Mouse (Mus musculus) liver, postnatal 0 days (tissue): ENCODE measurements around the gene Ly6g6f. TPM values are rescaled to one million over a fixed set of nuclear protein-coding genes. Genes with fewer than 3 reads are reported as not detected.
"Not testable (repeated sequence)": the region's sequence is repeated elsewhere in the genome, so short reads cannot be mapped to it uniquely, and the experiment has no call there.

Experiments used
- ATAC-seq: fragments of 200-750 bp; cut with Nextera tagmentation; 2 replicates; pipeline ENCODE4 v1.8.0; 2017; ENCODE audit warnings: mild to moderate bottlenecking, moderate library complexity
- DNase-seq: peaks from one replicate; pipeline ENCODE4 v3.0.0-alpha.2; 2016
- H3K27ac ChIP-seq: fragments of 300-500 bp; sonication (generic); 2 replicates; pipeline ENCODE4 v1.5.1; 2014; ENCODE audit warnings: antibody characterized with exemption, moderate library complexity, mild to moderate bottlenecking, low read depth
- H3K27me3 ChIP-seq: fragments of 300-500 bp; sonication (generic); 2 replicates; pipeline ENCODE4 v1.6.1; 2014; ENCODE audit warnings: low read length, control low read depth, mixed read lengths; ENCODE audit not compliant: insufficient read depth
- H3K36me3 ChIP-seq: fragments of 300-500 bp; sonication (generic); replicated peaks from 2 replicates; pipeline ENCODE4 v1.6.1; 2014; ENCODE audit warnings: mild to moderate bottlenecking, control low read depth, low read length, moderate library complexity, mixed read lengths; ENCODE audit not compliant: insufficient read depth
- H3K4me1 ChIP-seq: fragments of 300-500 bp; sonication (generic); 2 replicates; pipeline ENCODE4 v1.6.1; 2014; ENCODE audit warnings: antibody characterized with exemption, mild to moderate bottlenecking, control low read depth; ENCODE audit not compliant: insufficient read depth
- H3K4me2 ChIP-seq: fragments of 300-500 bp; sonication (generic); 2 replicates; pipeline ENCODE4 v1.6.1; 2014; ENCODE audit warnings: low read depth, mild to moderate bottlenecking, low read length, moderate library complexity, mixed read lengths
- H3K4me3 ChIP-seq: fragments of 300-500 bp; sonication (generic); 2 replicates; pipeline ENCODE4 v1.5.1; 2014; ENCODE audit warnings: low read depth, low read length
- H3K9ac ChIP-seq: fragments of 300-500 bp; sonication (generic); replicated peaks from 2 replicates; pipeline ENCODE4 v1.6.1; 2014; ENCODE audit warnings: mild to moderate bottlenecking, moderate library complexity
- H3K9me3 ChIP-seq: fragments of 300-500 bp; sonication (generic); 2 replicates; pipeline ENCODE4 v1.6.1; 2016; ENCODE audit warnings: mild to moderate bottlenecking, control low read depth, low read length, mixed read lengths
- CTCF ChIP-seq: sonication (generic); IDR thresholded peaks from 2 replicates; pipeline ENCODE4 v1.5.1; 2016; ENCODE audit warnings: antibody characterized with exemption, low read depth
- EP300 ChIP-seq: IDR thresholded peaks from 2 replicates; pipeline ENCODE4 v1.6.1; 2016; ENCODE audit warnings: antibody characterized with exemption, low read depth, mild to moderate bottlenecking
- whole genome bisulfite sequencing: fragments of 180-500 bp; shearing (Covaris S2); extraction: QIAGEN DNeasy Blood & Tissue Kit; methylation state at CpG from one replicate; pipeline ENCODE4 v1.1.7; 2014; ENCODE audit not compliant: insufficient replicate concordance; 5-methylcytosine and 5-hydroxymethylcytosine counted together
- polyA plus RNA-seq: library from polyadenylated mRNA; unstranded; fragments of >200 nt; fragmentation: Nextera tagmentation; extraction: Ambion mirVana; gene quantifications from 2 replicates; pipeline ENCODE4 v1.2.1, GENCODE M21; 2015

Gene Ly6g6f
- polyA plus RNA-seq, 1 experiment from 2014 or later = 5.3 TPM

GRCm38 (mm10) chr17:35039121-35039873 is 46.1 kb downstream of the Ly6g6f start:
- DNase-seq (no peak), ATAC-seq (no peak)
- Histone ChIP-seq H3K27me3 (no peaks in the 10 kb centered on the region), H3K4me2 (no peak overlapping the region), H3K9ac (no peak overlapping the region), H3K9me3 (no peaks in the 10 kb centered on the region), H3K27ac (no peak overlapping the region), H3K36me3 (no peaks in the 10 kb centered on the region), H3K4me3 (no peak overlapping the region), H3K4me1 (peaks cover 12% of the 10 kb centered on the region)
- 84% methylated on average over 11 of the region's 11 CpGs for WGBS
- no peak for TF ChIP-seq EP300
- no peak for TF ChIP-seq CTCF

GRCm38 (mm10) chr17:35034896-35035295 is 50.5 kb downstream of the Ly6g6f start:
- no peak for DNase-seq
- no peak for ATAC-seq
- Histone ChIP-seq H3K4me3 (no peak overlapping the region), H3K9ac (no peak overlapping the region), H3K36me3 (no peaks in the 10 kb centered on the region), H3K4me1 (peaks cover 7% of the 10 kb centered on the region), H3K9me3 (no peaks in the 10 kb centered on the region), H3K27me3 (no peaks in the 10 kb centered on the region), H3K4me2 (no peak overlapping the region), H3K27ac (no peak overlapping the region)
- WGBS = 53% methylated on average over 6 of the region's 6 CpGs
- TF ChIP-seq EP300 (no peak), CTCF (no peak)

- not testable (repeated sequence) for H3K36me3 ChIP-seq
- 46% methylated on average over 1 of the region's 1 CpGs for WGBS
Measured at GRCm38 (mm10) chr17:35033703-35034102, 51.7 kb downstream of the Ly6g6f start.

GRCm38 (mm10) chr17:35032323-35032870 is 53.0 kb downstream of the Ly6g6f start:
- WGBS = 65% methylated on average over 8 of the region's 8 CpGs
- Histone ChIP-seq H3K4me1 (peaks cover 14% of the 10 kb centered on the region), H3K27me3 (no peaks in the 10 kb centered on the region), H3K4me3 (no peak overlapping the region), H3K27ac (no peak overlapping the region), H3K4me2 (no peak overlapping the region), H3K9me3 (no peaks in the 10 kb centered on the region), H3K9ac (no peak overlapping the region), H3K36me3 (no peaks in the 10 kb centered on the region)
- TF ChIP-seq EP300 = no peak
- peak; percentile 46 for TF ChIP-seq CTCF
- DNase-seq (peak; percentile 20), ATAC-seq (no peak)

More at GRCm38 (mm10) chr17:35033703-35034102, 51.7 kb downstream of the Ly6g6f start:
- H3K27me3 ChIP-seq, ATAC-seq, H3K9me3 ChIP-seq, H3K27ac ChIP-seq, H3K9ac ChIP-seq, H3K4me2 ChIP-seq, DNase-seq, H3K4me3 ChIP-seq: not testable (repeated sequence)
- peaks cover 14% of the 10 kb centered on the region for H3K4me1 ChIP-seq

- Histone ChIP-seq H3K4me2 (no peak overlapping the region), H3K27me3 (no peaks in the 10 kb centered on the region), H3K27ac (no peak overlapping the region), H3K36me3 (no peaks in the 10 kb centered on the region), H3K4me1 (peaks cover 14% of the 10 kb centered on the region), H3K4me3 (no peak overlapping the region), H3K9me3 (no peaks in the 10 kb centered on the region), H3K9ac (no peak overlapping the region)
- ATAC-seq (no peak), DNase-seq (peak; percentile 18)
- no peak for TF ChIP-seq CTCF
- no peak for TF ChIP-seq EP300
- 78% methylated on average over 7 of the region's 7 CpGs for WGBS
Measured at GRCm38 (mm10) chr17:35031880-35032279, 53.5 kb downstream of the Ly6g6f start.

GRCm38 (mm10) chr17:35031272-35031671 is 54.1 kb downstream of the Ly6g6f start:
- H3K27ac ChIP-seq = no peak overlapping the region
- no peak overlapping the region for H3K4me2 ChIP-seq
- peaks cover 14% of the 10 kb centered on the region for H3K4me1 ChIP-seq
- no peaks in the 10 kb centered on the region for H3K36me3 ChIP-seq
- WGBS = 91% methylated on average over 11 of the region's 11 CpGs
- TF ChIP-seq EP300 (no peak), CTCF (no peak)
- ATAC-seq (no peak), DNase-seq (peak; percentile 14)
- H3K4me3 ChIP-seq = no peak overlapping the region
- no peaks in the 10 kb centered on the region for H3K27me3 ChIP-seq
- no peak overlapping the region for H3K9ac ChIP-seq
- no peaks in the 10 kb centered on the region for H3K9me3 ChIP-seq

Other genes with a start within 250 kb of the Ly6g6f start
- 12.6 and 13.1 TPM in 2 replicates for gene Stk19, start 248.7 kb downstream of the Ly6g6f start, polyA plus RNA-seq
- gene Dxo, start 248.6 kb downstream of the Ly6g6f start, polyA plus RNA-seq = 17.6 and 19.2 TPM in 2 replicates
- gene Skiv2l, start 235.4 kb downstream of the Ly6g6f start, polyA plus RNA-seq = 14.1 and 15.4 TPM in 2 replicates
- gene Nelfe, start 235.2 kb downstream of the Ly6g6f start, polyA plus RNA-seq = 26.1 and 26.5 TPM in 2 replicates
- gene Cfb, start 223.1 kb downstream of the Ly6g6f start, polyA plus RNA-seq = 744 and 847 TPM in 2 replicates
- gene Zbtb12, start 206.1 kb downstream of the Ly6g6f start, polyA plus RNA-seq = 0.33 and 0.46 TPM in 2 replicates
- 0.25 TPM in 1 of 2 replicates, not detected in the other for gene Gm20547, start 203.6 kb downstream of the Ly6g6f start, polyA plus RNA-seq
- gene C2, start 187.3 kb downstream of the Ly6g6f start, polyA plus RNA-seq = 35.7 and 37.3 TPM in 2 replicates
- 11.1 TPM in 2 replicates for gene Ehmt2, start 187.1 kb downstream of the Ly6g6f start, polyA plus RNA-seq
- 3.5 and 3.6 TPM in 2 replicates for gene Slc44a4, start 171.1 kb downstream of the Ly6g6f start, polyA plus RNA-seq
- 35.6 and 40.3 TPM in 2 replicates for gene Neu1, start 154.4 kb downstream of the Ly6g6f start, polyA plus RNA-seq
- gene Hspa1b, start 126.4 kb downstream of the Ly6g6f start, polyA plus RNA-seq = 0.06 and 0.12 TPM in 2 replicates
- 0.28 TPM in 1 of 2 replicates, not detected in the other for gene Gm20481, start 115.7 kb downstream of the Ly6g6f start, polyA plus RNA-seq
- 0.46 and 0.59 TPM in 2 replicates for gene Hspa1a, start 113.5 kb downstream of the Ly6g6f start, polyA plus RNA-seq
- gene Hspa1l, start 112.9 kb downstream of the Ly6g6f start, polyA plus RNA-seq = 0.18 TPM in 1 of 2 replicates, not detected in the other
- 69.8 and 76.7 TPM in 2 replicates for gene Lsm2, start 103.7 kb downstream of the Ly6g6f start, polyA plus RNA-seq
- gene Vars, start 84.6 kb downstream of the Ly6g6f start, polyA plus RNA-seq = 38.0 and 43.8 TPM in 2 replicates
- gene Vwa7, start 69.0 kb downstream of the Ly6g6f start, polyA plus RNA-seq = 0.09 and 0.12 TPM in 2 replicates
- 3.3 and 4.1 TPM in 2 replicates for gene Sapcd1, start 57.6 kb downstream of the Ly6g6f start, polyA plus RNA-seq
- gene Msh5, start 38.9 kb downstream of the Ly6g6f start, polyA plus RNA-seq = 3.8 and 4.2 TPM in 2 replicates
- 98.6 and 102 TPM in 2 replicates for gene Clic1, start 35.6 kb downstream of the Ly6g6f start, polyA plus RNA-seq
- gene Ddah2, start 26.6 kb downstream of the Ly6g6f start, polyA plus RNA-seq = 15.8 and 17.2 TPM in 2 replicates
- 0.32 and 0.49 TPM in 2 replicates for gene Ly6g6c, start 20.2 kb downstream of the Ly6g6f start, polyA plus RNA-seq
- gene Mpig6b, start 19.4 kb downstream of the Ly6g6f start, polyA plus RNA-seq = 6.5 and 7.1 TPM in 2 replicates
- gene Ly6g6e, start 8.7 kb downstream of the Ly6g6f start, polyA plus RNA-seq = 0.19 TPM in 1 of 2 replicates, not detected in the other
- gene Ly6g6d, start 7.5 kb downstream of the Ly6g6f start, polyA plus RNA-seq = 0.54 and 0.60 TPM in 2 replicates
- 47.3 and 49.3 TPM in 2 replicates for gene Abhd16a, start 3.7 kb upstream of the Ly6g6f start, polyA plus RNA-seq
- gene Ly6g5c, start 22.7 kb upstream of the Ly6g6f start, polyA plus RNA-seq = not detected in 2 replicates
- 0.32 and 0.67 TPM in 2 replicates for gene Ly6g5b, start 29.8 kb upstream of the Ly6g6f start, polyA plus RNA-seq
- 8.1 and 9.6 TPM in 2 replicates for gene Gpank1, start 35.8 kb upstream of the Ly6g6f start, polyA plus RNA-seq
- 120 and 131 TPM in 2 replicates for gene Csnk2b, start 36.4 kb upstream of the Ly6g6f start, polyA plus RNA-seq
- 4.4 and 4.8 TPM in 2 replicates for gene D17H6S53E, start 40.8 kb upstream of the Ly6g6f start, polyA plus RNA-seq
- 1,209 and 1,216 TPM in 2 replicates for gene Apom, start 46.4 kb upstream of the Ly6g6f start, polyA plus RNA-seq
- 16.5 and 19.7 TPM in 2 replicates for gene Bag6, start 49.6 kb upstream of the Ly6g6f start, polyA plus RNA-seq
- gene Prrc2a, start 79.3 kb upstream of the Ly6g6f start, polyA plus RNA-seq = 28.0 and 32.9 TPM in 2 replicates
- gene Aif1, start 90.5 kb upstream of the Ly6g6f start, polyA plus RNA-seq = 34.1 and 39.1 TPM in 2 replicates
- gene Lst1, start 102.8 kb upstream of the Ly6g6f start, polyA plus RNA-seq = 41.2 and 44.2 TPM in 2 replicates
- gene Ltb, start 108.8 kb upstream of the Ly6g6f start, polyA plus RNA-seq = 5.3 and 6.0 TPM in 2 replicates
- gene Tnf, start 116.4 kb upstream of the Ly6g6f start, polyA plus RNA-seq = 0.59 and 0.75 TPM in 2 replicates
- not detected in 2 replicates for gene Lta, start 119.7 kb upstream of the Ly6g6f start, polyA plus RNA-seq
- gene Gm16181, start 135.2 kb upstream of the Ly6g6f start, polyA plus RNA-seq = 0.22 TPM in 2 replicates
- 0.98 and 1.3 TPM in 2 replicates for gene Atp6v1g2, start 148.1 kb upstream of the Ly6g6f start, polyA plus RNA-seq
- 4.1 and 4.4 TPM in 2 replicates for gene Nfkbil1, start 150.2 kb upstream of the Ly6g6f start, polyA plus RNA-seq
- 79.6 and 87.2 TPM in 2 replicates for gene Ddx39b, start 156.1 kb upstream of the Ly6g6f start, polyA plus RNA-seq
- 256 and 291 TPM in 2 replicates for gene H2-D1, start 177.1 kb upstream of the Ly6g6f start, polyA plus RNA-seq
- gene H2-Q1, start 234.8 kb upstream of the Ly6g6f start, polyA plus RNA-seq = 0.07 and 0.17 TPM in 2 replicates